Mouse (Mus musculus) lung, postnatal 0 days (tissue): ENCODE results near the gene Sgta. TPM values are rescaled to one million over a fixed set of nuclear protein-coding genes. Genes with fewer than 3 reads are reported as not detected.
A peak's percentile ranks its signal among the peaks of the same experiment; 100 is the strongest.

Experiments
- ATAC-seq: fragments of 200-750 bp; cut with Nextera tagmentation; 2 replicates; pipeline ENCODE4 v1.8.0; 2017; ENCODE audit warnings: moderate library complexity
- DNase-seq: peaks from one replicate; pipeline ENCODE4 v3.0.0-alpha.2; 2016; ENCODE audit warnings: low spot score
- H3K27ac ChIP-seq: fragments of 300-500 bp; sonication (generic); 2 replicates; pipeline ENCODE4 v1.5.1; 2014; ENCODE audit warnings: antibody characterized with exemption, mild to moderate bottlenecking, low read length, mixed read lengths
- H3K27me3 ChIP-seq: fragments of 300-500 bp; sonication (generic); replicated peaks from 2 replicates; pipeline ENCODE4 v1.6.1; 2014; ENCODE audit warnings: low read length, mixed read lengths; ENCODE audit not compliant: insufficient read depth
- H3K36me3 ChIP-seq: fragments of 300-500 bp; sonication (generic); 2 replicates; pipeline ENCODE4 v1.6.1; 2014; ENCODE audit warnings: low read length, mixed read lengths; ENCODE audit not compliant: insufficient read depth
- H3K4me1 ChIP-seq: fragments of 300-500 bp; sonication (generic); 2 replicates; pipeline ENCODE4 v1.6.1; 2014; ENCODE audit warnings: antibody characterized with exemption, low read depth, low read length, mixed read lengths; ENCODE audit not compliant: insufficient read depth
- H3K4me2 ChIP-seq: fragments of 300-500 bp; sonication (generic); replicated peaks from 2 replicates; pipeline ENCODE4 v1.6.1; 2014; ENCODE audit warnings: low read depth, mild to moderate bottlenecking, low read length, moderate library complexity, mixed read lengths
- H3K4me3 ChIP-seq: fragments of 300-500 bp; sonication (generic); 2 replicates; pipeline ENCODE4 v1.5.1; 2014; ENCODE audit warnings: low read depth, low read length
- H3K9ac ChIP-seq: fragments of 300-500 bp; sonication (generic); replicated peaks from 2 replicates; pipeline ENCODE4 v1.6.1; 2014; ENCODE audit warnings: low read depth, mild to moderate bottlenecking
- H3K9me3 ChIP-seq: fragments of 300-500 bp; sonication (generic); 2 replicates; pipeline ENCODE4 v1.6.1; 2016; ENCODE audit warnings: low read length, mixed read lengths
- CTCF ChIP-seq: IDR thresholded peaks from 2 replicates; pipeline ENCODE4 v1.5.1; 2016; ENCODE audit warnings: antibody characterized with exemption, mild to moderate bottlenecking
- EP300 ChIP-seq: IDR thresholded peaks from 2 replicates; pipeline ENCODE4 v1.6.1; 2016; ENCODE audit warnings: antibody characterized with exemption, mild to moderate bottlenecking, control low read depth
- WGBS: fragments of 180-500 bp; shearing (Covaris S2); extraction: QIAGEN DNeasy Blood & Tissue Kit; methylation state at CpG from one replicate; pipeline ENCODE4 v1.1.7; 2014; 5-methylcytosine and 5-hydroxymethylcytosine counted together
- microRNA-seq: library from miRNA; unstranded; fragments of <30 nt; microRNA quantifications from one replicate; pipeline ENCODE4, GENCODE M21; 2016
- polyA plus RNA-seq: library from polyadenylated mRNA; unstranded; fragments of >200 nt; fragmentation: Nextera tagmentation; extraction: Ambion mirVana; gene quantifications from 2 replicates; pipeline ENCODE4 v1.2.1, GENCODE M21; 2015

Gene Sgta
- polyA plus RNA-seq, 1 experiment from 2014 or later, result 102 TPM

DNA sequence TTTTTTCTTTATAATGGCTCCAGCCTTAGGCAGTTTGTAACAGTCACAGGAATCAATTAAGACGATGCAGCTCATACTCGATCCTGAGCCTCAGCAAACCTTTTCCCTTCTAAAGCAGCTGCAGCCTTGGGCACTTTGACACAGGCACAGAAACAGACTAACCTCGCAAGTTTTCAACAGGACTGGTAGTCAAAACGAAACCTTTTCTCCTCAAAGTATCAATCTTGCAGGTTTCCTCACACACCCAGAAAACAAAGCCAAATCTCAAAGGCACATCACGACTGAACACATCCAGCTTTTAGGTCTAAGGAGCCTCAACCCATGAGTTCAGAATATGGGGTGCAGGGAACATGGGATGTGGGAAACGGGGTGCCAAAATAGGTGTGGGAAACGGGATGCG lies 62.6 kb downstream of the Sgta start:
- Histone ChIP-seq H3K27me3 (0 out of 2 replicates have a peak, but pooled peaks cover 7% of the 10 kb centered on the region), H3K4me1 (no peaks in the 10 kb centered on the region), H3K4me2 (no peak overlapping the region), H3K36me3 (no peaks in the 10 kb centered on the region), H3K9me3 (no peaks in the 10 kb centered on the region), H3K9ac (no peak overlapping the region), H3K4me3 (no peak overlapping the region), H3K27ac (no peak overlapping the region)
- DNase-seq (no peak), ATAC-seq (no peak)
- 82% methylated on average over 8 of the region's 8 CpGs for WGBS
- TF ChIP-seq EP300 (no peak), CTCF (no peak)

DNA sequence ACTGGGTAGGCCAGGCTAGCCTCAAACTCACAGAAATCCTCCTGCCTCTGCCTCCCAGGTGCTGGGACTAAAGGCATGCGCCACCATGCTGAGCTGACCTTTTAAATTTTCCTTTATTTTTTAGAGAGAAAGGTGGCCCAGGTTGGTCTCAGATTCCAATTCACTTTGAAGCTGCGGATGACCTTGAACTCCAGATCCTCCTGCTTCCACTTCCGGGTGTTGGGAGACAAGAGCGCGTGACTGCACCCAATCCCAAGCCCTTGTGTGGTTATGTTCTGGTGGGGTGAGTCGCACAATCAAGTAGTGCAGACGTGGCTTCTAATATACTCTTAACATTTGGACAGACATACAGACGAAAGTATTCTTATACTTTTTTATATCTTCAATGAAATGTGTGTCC lies 63.5 kb downstream of the Sgta start:
- no peaks in the 10 kb centered on the region for H3K36me3 ChIP-seq
- no peak overlapping the region for H3K4me3 ChIP-seq
- no peak for ATAC-seq
- H3K9me3 ChIP-seq, result no peaks in the 10 kb centered on the region
- no peak overlapping the region for H3K9ac ChIP-seq
- H3K4me1 ChIP-seq, result no peaks in the 10 kb centered on the region
- H3K27me3 ChIP-seq, result 0 out of 2 replicates have a peak, but pooled peaks cover 7% of the 10 kb centered on the region
- WGBS, result 92% methylated on average over 8 of the region's 8 CpGs
- TF ChIP-seq CTCF, result no peak
- no peak for TF ChIP-seq EP300
- no peak for DNase-seq
- H3K4me2 ChIP-seq, result no peak overlapping the region
- H3K27ac ChIP-seq, result no peak overlapping the region

DNA sequence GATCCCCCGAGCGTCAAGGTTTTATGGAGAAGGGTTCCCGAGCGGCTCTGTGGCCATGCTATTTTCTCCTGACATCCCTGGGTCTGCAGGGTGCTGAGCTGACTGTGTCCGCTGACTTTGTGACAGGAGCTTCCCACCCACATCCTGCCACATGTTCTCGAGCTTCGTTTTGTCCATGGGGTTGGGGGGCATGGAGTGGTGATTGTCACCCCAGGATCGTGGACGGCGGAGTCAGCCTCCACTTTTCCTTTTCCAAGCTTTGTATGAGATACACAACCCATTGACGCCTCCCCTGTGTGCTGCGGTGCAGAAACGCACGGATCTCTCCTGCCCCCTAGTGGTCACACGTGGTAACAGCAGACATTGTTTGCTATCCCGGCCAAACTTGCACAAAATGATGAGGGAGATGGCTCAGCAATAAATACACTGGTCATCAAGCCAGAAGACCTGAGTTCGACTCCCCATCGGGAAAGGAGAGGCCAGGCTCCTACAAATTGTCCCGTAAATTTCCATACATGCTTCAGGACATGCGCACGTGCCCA lies 64.8 kb downstream of the Sgta start:
- WGBS, result 11% methylated on average over 21 of the region's 21 CpGs
- Histone ChIP-seq H3K4me3 (no peak overlapping the region), H3K27ac (no peak overlapping the region), H3K9me3 (no peaks in the 10 kb centered on the region), H3K4me2 (no peak overlapping the region), H3K27me3 (0 out of 2 replicates have a peak, but pooled peaks cover 7% of the 10 kb centered on the region), H3K9ac (no peak overlapping the region), H3K4me1 (no peaks in the 10 kb centered on the region), H3K36me3 (no peaks in the 10 kb centered on the region)
- DNase-seq, result peak; percentile 82
- no peak for TF ChIP-seq EP300
- peak; percentile 100 for TF ChIP-seq CTCF
- peak; percentile 36 for ATAC-seq

DNA sequence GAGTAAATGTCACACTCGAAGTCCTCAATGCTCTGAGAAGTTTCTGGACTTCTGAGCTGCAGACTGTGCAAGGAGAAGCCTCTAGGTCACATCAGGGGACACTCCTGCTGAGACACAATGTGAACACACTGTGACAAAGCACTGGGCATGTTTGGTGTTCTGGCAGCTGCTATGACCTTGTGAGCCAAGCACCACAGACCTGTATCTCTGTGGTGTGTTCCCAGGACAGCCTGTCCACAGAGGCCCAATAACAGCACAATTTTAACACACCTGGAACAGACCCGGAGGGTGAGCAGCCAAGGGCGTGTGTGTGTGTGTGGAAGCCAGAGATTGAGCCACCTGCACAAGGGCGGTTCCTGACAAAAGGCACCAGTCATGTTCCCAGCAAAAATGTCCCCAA lies 65.4 kb downstream of the Sgta start:
- WGBS, result 43% methylated on average over 4 of the region's 4 CpGs
- H3K36me3 ChIP-seq, result no peaks in the 10 kb centered on the region
- H3K4me3 ChIP-seq, result no peak overlapping the region
- no peak overlapping the region for H3K4me2 ChIP-seq
- no peak for ATAC-seq
- TF ChIP-seq CTCF (no peak), EP300 (no peak)
- no peak overlapping the region for H3K9ac ChIP-seq
- H3K27ac ChIP-seq, result no peak overlapping the region
- H3K27me3 ChIP-seq, result 0 out of 2 replicates have a peak, but pooled peaks cover 7% of the 10 kb centered on the region
- H3K4me1 ChIP-seq, result no peaks in the 10 kb centered on the region
- no peak for DNase-seq
- H3K9me3 ChIP-seq, result no peaks in the 10 kb centered on the region

Small RNA genes within 50 kb of the gene (microRNA-seq; reads per million reads assigned to microRNA genes)
- gene Mir5615-1, result not detected
- gene Mir5615-2, result not detected

Other genes starting within 250 kb of the Sgta start
- gene Jsrp1, start 246.7 kb downstream of the Sgta start, polyA plus RNA-seq, result 0.25 TPM in 1 of 2 replicates, not detected in the other
- 1,344 and 1,416 TPM in 2 replicates for gene Oaz1, start 233.5 kb downstream of the Sgta start, polyA plus RNA-seq
- not detected in 2 replicates for gene Lingo3, start 216.1 kb downstream of the Sgta start, polyA plus RNA-seq
- gene Lsm7, start 205.0 kb downstream of the Sgta start, polyA plus RNA-seq, result 129 and 138 TPM in 2 replicates
- gene Sppl2b, start 204.9 kb downstream of the Sgta start, polyA plus RNA-seq, result 26.5 and 26.8 TPM in 2 replicates
- 0.04 TPM in 1 of 2 replicates, not detected in the other for gene Tmprss9, start 188.3 kb downstream of the Sgta start, polyA plus RNA-seq
- gene Timm13, start 159.2 kb downstream of the Sgta start, polyA plus RNA-seq, result 211 and 233 TPM in 2 replicates
- 6.9 and 7.3 TPM in 2 replicates for gene Lmnb2, start 141.9 kb downstream of the Sgta start, polyA plus RNA-seq
- gene Gadd45b, start 130.1 kb downstream of the Sgta start, polyA plus RNA-seq, result 131 and 145 TPM in 2 replicates
- gene Gng7, start 45.2 kb downstream of the Sgta start, polyA plus RNA-seq, result 1.0 and 1.4 TPM in 2 replicates
- not detected in 2 replicates for gene Diras1, start 34.5 kb downstream of the Sgta start, polyA plus RNA-seq
- gene Slc39a3, start 22.8 kb downstream of the Sgta start, polyA plus RNA-seq, result 15.4 and 16.0 TPM in 2 replicates
- gene Thop1, start 9.9 kb upstream of the Sgta start, polyA plus RNA-seq, result 14.0 and 15.1 TPM in 2 replicates
- 0.40 and 0.57 TPM in 2 replicates for gene Creb3l3, start 38.7 kb upstream of the Sgta start, polyA plus RNA-seq
- 118 and 121 TPM in 2 replicates for gene Map2k2, start 45.7 kb upstream of the Sgta start, polyA plus RNA-seq
- 58.2 and 62.0 TPM in 2 replicates for gene Zbtb7a, start 75.0 kb upstream of the Sgta start, polyA plus RNA-seq
- gene Pias4, start 107.7 kb upstream of the Sgta start, polyA plus RNA-seq, result 27.9 TPM in 2 replicates
- 509 and 537 TPM in 2 replicates for gene Eef2, start 116.5 kb upstream of the Sgta start, polyA plus RNA-seq
- gene Dapk3, start 122.8 kb upstream of the Sgta start, polyA plus RNA-seq, result 48.9 and 50.2 TPM in 2 replicates
- 0.16 and 0.25 TPM in 2 replicates for gene 4930442H23Rik, start 123.7 kb upstream of the Sgta start, polyA plus RNA-seq
- 0.80 and 0.92 TPM in 2 replicates for gene Nmrk2, start 141.9 kb upstream of the Sgta start, polyA plus RNA-seq
- gene Atcay, start 170.7 kb upstream of the Sgta start, polyA plus RNA-seq, result not detected in 2 replicates
- 2.3 and 2.4 TPM in 2 replicates for gene Zfr2, start 173.0 kb upstream of the Sgta start, polyA plus RNA-seq
- gene Matk, start 192.8 kb upstream of the Sgta start, polyA plus RNA-seq, result 1.5 and 1.6 TPM in 2 replicates
- gene Mrpl54, start 206.8 kb upstream of the Sgta start, polyA plus RNA-seq, result 132 and 162 TPM in 2 replicates
- 47.9 and 49.4 TPM in 2 replicates for gene Apba3, start 206.8 kb upstream of the Sgta start, polyA plus RNA-seq
- gene Tjp3, start 231.4 kb upstream of the Sgta start, polyA plus RNA-seq, result 24.1 and 30.8 TPM in 2 replicates
- gene Pip5k1c, start 232.8 kb upstream of the Sgta start, polyA plus RNA-seq, result 31.2 and 32.4 TPM in 2 replicates